Mouse (Mus musculus) splenic B cell, adult 2 months (primary cell): ENCODE measurements around the gene Fam136a.

Experiments
- DNase-seq: peaks from one replicate; pipeline ENCODE4 v3.0.0-alpha.2; 2011; ENCODE audit warnings: low read depth, low spot score
- H3K27me3 ChIP-seq: 2 replicates; pipeline ENCODE4 v1.6.1; 2012; ENCODE audit warnings: mild to moderate bottlenecking, low read length, moderate library complexity, mixed read lengths; ENCODE audit not compliant: control insufficient read depth, poor library complexity, insufficient read depth, severe bottlenecking
- H3K36me3 ChIP-seq: 2 replicates; pipeline ENCODE4 v1.6.1; 2012; ENCODE audit warnings: mild to moderate bottlenecking, low read length, moderate library complexity, mixed read lengths; ENCODE audit not compliant: control insufficient read depth, poor library complexity, insufficient read depth, severe bottlenecking

The Fam136a gene

GRCm38 (mm10) chr6:86397257-86397980 is 32.0 kb downstream of the Fam136a start:
- Histone ChIP-seq H3K36me3 (no peaks in the 10 kb centered on the region), H3K27me3 (no peaks in the 10 kb centered on the region)
- peak; percentile 22 for DNase-seq

GRCm38 (mm10) chr6:86398986-86399385 is 33.5 kb downstream of the Fam136a start:
- Histone ChIP-seq H3K27me3 (no peaks in the 10 kb centered on the region), H3K36me3 (no peaks in the 10 kb centered on the region)
- no peak for DNase-seq

- H3K27me3 ChIP-seq = no peaks in the 10 kb centered on the region
- H3K36me3 ChIP-seq = no peaks in the 10 kb centered on the region
- DNase-seq = no peak
Observed at GRCm38 (mm10) chr6:86399995-86400394, 34.5 kb downstream of the Fam136a start.

- Histone ChIP-seq H3K36me3 (no peaks in the 10 kb centered on the region), H3K27me3 (no peaks in the 10 kb centered on the region)
- DNase-seq = peak; percentile 89
Observed at GRCm38 (mm10) chr6:86400972-86401371, 35.5 kb downstream of the Fam136a start.

GRCm38 (mm10) chr6:86402681-86403607 is 37.5 kb downstream of the Fam136a start:
- H3K27me3 ChIP-seq = no peaks in the 10 kb centered on the region
- no peak for DNase-seq
- H3K36me3 ChIP-seq = no peaks in the 10 kb centered on the region

GRCm38 (mm10) chr6:86403728-86404099 is 38.3 kb downstream of the Fam136a start:
- Histone ChIP-seq H3K27me3 (no peaks in the 10 kb centered on the region), H3K36me3 (no peaks in the 10 kb centered on the region)
- DNase-seq = peak; percentile 87

GRCm38 (mm10) chr6:86404100-86404861 is 38.8 kb downstream of the Fam136a start, which contains the start of gene Tia1:
Tia1 (plus strand) TSS chr6:86404219.
- H3K27me3 ChIP-seq = no peaks in the 10 kb centered on the region
- no peaks in the 10 kb centered on the region for H3K36me3 ChIP-seq
- peak; percentile 98 for DNase-seq

GRCm38 (mm10) chr6:86404996-86405395 is 39.5 kb downstream of the Fam136a start:
- Histone ChIP-seq H3K27me3 (no peaks in the 10 kb centered on the region), H3K36me3 (no peaks in the 10 kb centered on the region)
- peak; percentile 25 for DNase-seq

- H3K27me3 ChIP-seq = no peaks in the 10 kb centered on the region
- no peaks in the 10 kb centered on the region for H3K36me3 ChIP-seq
- DNase-seq = no peak
Observed at GRCm38 (mm10) chr6:86406306-86406705, 40.9 kb downstream of the Fam136a start.

- peak; percentile 21 for DNase-seq
- Histone ChIP-seq H3K36me3 (peaks cover 14% of the 10 kb centered on the region), H3K27me3 (no peaks in the 10 kb centered on the region)
Observed at GRCm38 (mm10) chr6:86418711-86419110, 53.3 kb downstream of the Fam136a start.

- Histone ChIP-seq H3K36me3 (peaks cover 14% of the 10 kb centered on the region), H3K27me3 (no peaks in the 10 kb centered on the region)
- DNase-seq = no peak
Observed at GRCm38 (mm10) chr6:86419239-86419638, 53.8 kb downstream of the Fam136a start.
